Mouse (Mus musculus): ENCODE data around the gene Aagab.

The Aagab gene

GRCm38 (mm10) chr9:63677621-63678020 lies 75.2 kb downstream of the Aagab start:
- DNase-seq (ENCODE audit: low spot score), result no peak

GRCm38 (mm10) chr9:63678076-63678475 lies 75.6 kb downstream of the Aagab start:
- DNase-seq (ENCODE audit: low spot score), result no peak

GRCm38 (mm10) chr9:63682301-63682700 lies 79.8 kb downstream of the Aagab start:
- no peak for DNase-seq (ENCODE audit: low spot score)

GRCm38 (mm10) chr9:63682943-63683342 lies 80.5 kb downstream of the Aagab start:
- DNase-seq (ENCODE audit: low spot score), result no peak

GRCm38 (mm10) chr9:63684277-63684676 lies 81.8 kb downstream of the Aagab start:
- no peak for DNase-seq (ENCODE audit: low spot score)

GRCm38 (mm10) chr9:63685352-63685751 lies 82.9 kb downstream of the Aagab start:
- no peak for DNase-seq (ENCODE audit: low spot score)

- no peak for DNase-seq (ENCODE audit: low spot score)
Observed at GRCm38 (mm10) chr9:63687413-63688015, 85.1 kb downstream of the Aagab start.

- DNase-seq (ENCODE audit: low spot score), result no peak
Observed at GRCm38 (mm10) chr9:63690511-63690910, 88.1 kb downstream of the Aagab start.

GRCm38 (mm10) chr9:63691960-63692359 lies 89.5 kb downstream of the Aagab start:
- no peak for DNase-seq (ENCODE audit: low spot score)
